Mouse (Mus musculus) cerebellum, postnatal 25 days (tissue): ENCODE measurements around the gene Ereg.

ENCODE experiments used
- DNase-seq, 2 experiments: peaks; one replicate each; pipeline ENCODE4 v3.0.0; 2021; ENCODE audit warnings: mixed read lengths in 2 of 2

The Ereg gene

GRCm38 (mm10) chr5:91074450-91074950 is at the start of gene Ereg:
Gene Ereg, plus strand, starts transcription at chr5:91074622.
- peak in 1 of 2 experiments; percentile 5 for DNase-seq

DNA sequence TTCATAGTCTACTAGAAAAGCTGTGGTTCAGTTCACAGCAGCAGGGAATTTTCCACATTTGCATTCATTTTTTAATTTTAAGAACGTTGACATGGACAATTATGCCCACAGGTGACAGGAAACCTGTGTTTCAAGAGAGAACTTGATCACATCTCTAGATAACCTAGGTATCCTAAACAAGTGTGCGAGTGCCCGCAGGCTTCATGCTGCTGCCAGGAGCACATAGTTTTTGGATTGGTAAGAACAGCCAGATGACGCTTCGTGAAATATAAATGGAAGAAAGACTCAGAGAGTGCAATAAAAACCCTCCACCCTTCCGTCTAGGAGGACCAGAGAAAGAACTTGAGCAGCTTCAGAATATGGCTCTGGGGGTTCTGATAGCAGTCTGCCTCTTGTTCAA is 47.3 kb upstream of the Ereg start, which contains the start of gene Epgn:
Gene Epgn (plus strand): TSS at position 301 of the 400 bp plus-strand sequence.
- DNase-seq: no peak

- DNase-seq: no peak
Observed at GRCm38 (mm10) chr5:91027840-91028239, 46.6 kb upstream of the Ereg start.

GRCm38 (mm10) chr5:91030629-91031028 is 43.8 kb upstream of the Ereg start:
- DNase-seq: no peak

GRCm38 (mm10) chr5:91035341-91035740 is 39.1 kb upstream of the Ereg start:
- DNase-seq: no peak

DNA sequence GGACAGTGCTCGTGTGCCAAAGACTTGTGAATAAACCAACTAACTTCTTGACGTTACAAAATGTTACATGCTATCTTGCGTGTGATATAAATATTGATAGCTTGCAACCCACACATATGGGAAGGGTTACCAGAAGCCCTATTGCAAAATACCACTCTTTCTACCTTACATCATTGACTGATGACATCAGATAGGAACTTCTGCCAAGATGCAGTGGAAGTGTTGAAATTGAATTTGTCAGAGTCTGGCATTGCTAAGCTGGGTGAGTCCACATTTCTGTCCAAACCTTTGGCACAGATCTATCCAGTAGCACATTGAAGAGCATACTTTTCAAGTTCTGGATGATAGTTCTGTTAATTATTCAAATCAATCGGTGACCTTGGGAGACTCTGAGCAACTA is 37.8 kb upstream of the Ereg start:
- DNase-seq: no peak

GRCm38 (mm10) chr5:91037756-91038155 is 36.7 kb upstream of the Ereg start:
- DNase-seq: no peak

- peak; percentile 34 to 57 for DNase-seq
Observed at GRCm38 (mm10) chr5:91038547-91038946, 35.9 kb upstream of the Ereg start.

DNA sequence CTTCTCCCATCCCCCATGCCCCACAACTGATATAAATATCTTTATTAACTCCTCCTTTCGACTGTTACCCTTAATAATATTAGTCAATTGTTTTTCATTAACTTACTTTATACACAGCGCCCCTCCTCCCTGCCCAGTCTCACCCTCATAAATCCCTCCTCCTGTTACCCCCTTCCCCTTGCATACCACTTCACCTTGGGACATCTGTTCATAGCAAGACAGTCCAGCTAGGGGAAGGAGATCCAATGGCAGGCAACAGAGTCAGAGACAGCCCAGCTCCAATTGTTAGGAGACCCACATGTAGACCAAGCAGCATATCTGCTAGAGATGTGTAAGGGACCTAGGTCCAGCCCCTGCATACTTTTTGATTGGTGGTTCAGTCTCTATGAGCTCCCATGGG is 35.5 kb upstream of the Ereg start:
- DNase-seq: no peak

GRCm38 (mm10) chr5:91047987-91048386 is 26.4 kb upstream of the Ereg start:
- no peak for DNase-seq

DNA sequence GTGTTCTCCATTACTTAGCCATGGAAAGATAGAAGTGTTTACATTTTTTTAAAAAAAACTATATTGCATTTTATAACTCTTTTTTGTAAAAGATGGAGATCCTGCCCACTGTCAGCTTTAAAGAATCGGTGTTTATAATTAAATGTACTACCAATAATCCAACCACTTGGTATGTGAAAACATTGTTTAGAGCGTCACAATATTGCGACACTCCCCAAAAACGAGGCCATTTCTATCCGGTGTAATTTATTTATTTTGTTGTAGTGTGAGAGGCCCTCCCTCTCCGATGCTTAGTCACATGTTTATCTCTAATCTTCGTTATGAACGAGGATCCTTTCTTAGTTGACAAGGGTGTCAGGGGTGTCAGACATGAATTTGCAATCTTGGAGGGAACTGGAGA is 26.0 kb upstream of the Ereg start:
- no peak for DNase-seq

- no peak for DNase-seq
Observed at GRCm38 (mm10) chr5:91072340-91072739, 2.1 kb upstream of the Ereg start.

DNA sequence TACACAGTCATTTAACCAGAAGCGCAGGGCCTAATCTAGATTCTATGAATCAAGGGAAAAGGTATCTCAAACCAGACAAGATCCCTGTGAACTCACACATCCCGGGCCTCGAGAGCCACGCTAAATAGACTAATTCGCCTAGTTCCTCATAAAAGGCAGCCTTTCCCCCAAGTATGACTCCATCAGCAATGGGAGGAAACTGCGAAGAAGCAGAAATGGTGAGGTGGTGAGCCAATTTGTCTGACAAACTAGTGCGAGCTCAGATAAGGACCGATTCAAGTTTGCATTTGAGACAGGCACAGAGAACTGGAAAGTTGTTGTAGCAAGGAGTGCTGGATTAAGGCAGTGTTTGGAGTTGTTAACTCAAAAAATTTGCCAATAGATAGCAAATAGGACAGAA is 796 bp upstream of the Ereg start:
- no peak for DNase-seq

DNA sequence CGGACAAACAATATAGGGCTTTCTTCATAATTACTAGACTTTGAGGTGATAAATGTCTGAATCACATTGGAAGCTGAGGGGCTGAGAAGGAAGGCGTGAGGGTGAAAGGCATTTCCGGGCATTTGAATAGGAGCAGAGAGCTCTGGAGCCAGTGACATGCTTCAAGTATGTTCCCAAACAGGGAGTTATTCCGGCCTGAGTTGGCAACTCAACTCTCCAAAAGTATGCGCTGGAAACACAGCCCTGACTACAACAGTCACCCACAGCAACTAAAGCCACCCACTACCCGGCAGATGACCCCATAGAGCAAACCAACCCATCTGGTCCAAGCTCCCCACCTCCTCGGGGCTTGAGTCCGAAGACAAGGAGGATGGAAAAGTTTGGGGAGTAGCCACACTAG is 396 bp upstream of the Ereg start:
- DNase-seq: no peak

- DNase-seq: no peak
Observed at GRCm38 (mm10) chr5:91075021-91075420, 599 bp downstream of the Ereg start.

GRCm38 (mm10) chr5:91083016-91083415 is 8.6 kb downstream of the Ereg start:
- no peak for DNase-seq

DNA sequence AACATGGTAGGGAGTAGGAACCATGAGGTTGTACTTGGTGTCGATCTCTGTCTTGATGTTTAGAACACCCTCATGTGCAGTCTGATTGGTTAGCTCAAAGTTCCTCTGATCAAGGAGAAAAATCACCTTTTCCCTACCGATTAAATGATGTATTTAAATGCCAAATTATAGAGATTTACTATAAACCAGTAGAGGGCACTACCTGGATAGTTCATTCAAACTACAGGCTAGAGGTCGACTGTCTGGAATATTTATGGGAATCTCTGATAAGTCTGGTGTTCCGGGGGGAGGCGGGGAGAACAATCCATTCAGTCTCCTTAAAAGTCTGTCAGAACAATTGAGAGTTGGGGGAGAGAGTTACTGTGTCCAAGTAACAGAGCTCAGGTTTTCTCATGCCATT is 10.9 kb downstream of the Ereg start:
- no peak for DNase-seq

DNA sequence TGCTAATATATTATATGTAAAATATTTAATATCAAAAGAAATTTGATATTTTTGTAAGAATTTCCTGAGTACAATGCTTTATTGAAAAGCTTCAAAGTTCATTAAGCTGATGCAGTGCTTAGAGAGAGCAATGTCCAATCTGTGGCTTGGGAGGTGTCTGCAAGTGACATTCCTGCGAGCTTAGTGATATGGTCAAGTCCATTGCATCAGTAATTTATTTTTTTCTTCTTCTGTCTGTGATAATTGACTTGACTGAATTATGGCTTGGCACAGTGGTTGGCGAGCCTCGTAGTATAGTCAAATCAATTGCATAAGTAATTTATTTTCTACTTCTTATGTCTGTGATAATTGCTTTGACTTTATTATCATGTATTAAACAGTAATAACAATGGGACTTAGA is 15.9 kb downstream of the Ereg start:
- no peak for DNase-seq

- no peak for DNase-seq
Observed at GRCm38 (mm10) chr5:91097911-91098614, 23.6 kb downstream of the Ereg start.

DNA sequence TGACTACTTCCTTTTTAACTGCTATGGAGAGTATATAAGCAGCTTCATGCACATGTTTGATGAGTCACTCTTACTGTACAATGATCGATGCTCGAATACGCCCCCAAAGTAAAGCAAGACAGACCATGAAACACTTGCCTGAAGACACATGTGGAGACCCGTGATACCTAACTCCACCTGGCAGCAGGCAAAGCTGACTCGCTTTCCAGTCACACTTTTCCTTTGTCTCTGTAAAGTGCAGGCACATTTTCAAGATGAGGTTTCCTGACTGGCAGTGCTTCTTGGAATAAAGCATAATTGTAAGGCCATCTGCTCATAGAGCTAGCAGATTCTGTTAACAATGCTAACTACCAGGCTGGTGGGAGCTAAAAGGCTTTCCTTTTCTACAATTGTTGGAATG is 27.3 kb downstream of the Ereg start:
- DNase-seq: peak in 1 of 2 experiments; percentile 2

DNA sequence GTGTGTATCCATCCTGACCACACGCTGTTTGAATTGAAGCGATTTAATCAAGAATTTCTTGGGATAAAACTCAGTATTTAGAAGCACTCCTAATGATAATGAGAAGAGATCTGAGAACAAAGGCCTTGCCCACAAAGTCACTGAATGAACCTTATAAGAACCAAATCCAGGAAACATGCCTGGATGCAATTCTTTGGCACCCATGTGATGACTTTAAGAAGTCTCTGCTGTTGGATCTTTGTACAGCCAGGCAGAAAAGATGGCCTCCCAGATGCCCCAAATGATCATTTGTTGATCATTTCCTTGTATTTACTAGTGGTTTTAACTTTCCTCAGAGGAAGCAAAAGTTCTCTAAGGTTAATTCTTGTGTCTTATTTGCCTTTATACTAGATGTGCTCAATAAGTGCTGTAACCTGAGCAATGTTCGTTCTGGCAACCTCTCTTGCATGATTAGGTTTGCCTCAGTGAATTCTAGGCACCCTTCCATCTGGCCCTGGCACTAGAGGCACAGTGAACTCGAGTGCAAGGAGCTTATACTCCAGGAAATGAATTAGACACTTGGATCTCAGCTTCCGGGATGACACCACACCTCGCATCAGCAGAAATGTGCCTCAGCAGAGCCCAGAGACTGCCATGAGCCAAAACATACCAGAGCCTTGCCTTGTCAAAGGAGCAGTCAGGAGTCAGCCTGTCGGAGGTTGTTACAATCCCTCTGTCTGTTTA is 29.7 kb downstream of the Ereg start:
- peak; percentile 86 to 90 for DNase-seq

DNA sequence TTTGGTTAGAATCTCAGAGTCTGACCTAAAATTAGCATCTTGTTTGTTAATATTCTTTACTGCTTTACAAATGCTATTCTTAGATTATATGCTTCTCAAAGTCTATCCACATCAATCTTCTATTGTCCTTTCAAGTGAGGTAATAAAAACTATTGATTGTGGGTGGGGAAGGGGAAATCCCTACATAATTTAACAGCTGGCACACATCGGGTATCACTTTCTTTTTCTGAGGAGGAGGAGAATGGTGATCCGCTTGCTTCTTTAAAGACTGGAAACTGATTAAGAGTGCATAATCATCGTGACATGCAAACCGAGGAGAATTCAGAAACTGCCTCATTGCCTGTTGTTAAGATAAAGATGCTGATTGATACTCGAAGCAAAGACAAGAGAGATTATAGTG is 31.8 kb downstream of the Ereg start:
- no peak for DNase-seq

DNA sequence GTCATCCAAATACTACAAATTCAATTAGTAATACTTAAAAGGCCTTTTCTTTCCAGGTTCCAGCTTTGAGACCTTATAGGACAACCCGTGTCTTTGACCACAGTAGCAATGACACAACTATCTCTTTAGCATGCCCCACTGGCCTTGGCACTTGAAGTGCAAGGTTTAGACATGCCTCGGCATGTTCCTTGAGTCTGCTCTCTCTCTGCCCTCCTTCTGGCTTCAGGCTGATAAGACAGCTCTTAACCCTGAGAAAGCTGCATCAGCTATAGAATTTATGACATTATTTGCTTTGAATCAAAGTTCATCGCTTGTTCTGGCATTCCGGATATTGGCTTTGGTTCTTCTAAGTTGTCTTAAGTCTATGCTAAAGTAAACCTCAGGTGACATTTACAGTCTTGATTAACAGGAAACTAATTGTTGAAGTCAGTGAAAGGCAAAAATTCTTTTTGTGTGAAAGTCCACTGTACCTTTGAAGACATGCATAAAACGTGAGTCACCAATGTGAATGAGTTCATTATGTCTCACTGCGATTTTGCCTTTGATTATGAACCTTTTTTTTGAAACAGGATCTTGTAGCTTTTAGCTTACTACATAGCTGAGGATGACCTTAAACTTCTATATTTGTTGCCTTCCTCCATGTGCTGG is 35.7 kb downstream of the Ereg start:
- no peak for DNase-seq

DNA sequence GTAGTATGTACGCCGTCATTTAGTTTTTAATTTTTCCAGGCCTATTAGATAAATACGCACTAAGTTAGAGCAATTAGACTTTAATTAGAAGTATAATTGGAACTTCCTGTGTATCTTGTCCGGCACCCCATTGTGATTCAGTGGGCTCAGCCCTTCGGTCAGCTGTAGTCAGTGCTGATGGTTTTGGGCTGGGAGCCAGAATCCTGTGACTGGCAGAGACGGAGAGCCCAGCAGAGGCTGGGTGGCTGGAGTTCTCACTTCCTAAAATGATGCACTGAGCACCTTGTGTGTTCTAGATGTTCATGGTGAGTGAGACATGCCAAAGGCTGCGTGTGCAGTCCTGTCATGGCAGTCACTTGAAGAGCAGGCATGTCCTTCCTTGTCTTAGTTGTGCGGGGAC is 36.6 kb downstream of the Ereg start:
- DNase-seq: peak in 1 of 2 experiments; percentile 14
